Mouse (Mus musculus) spleen, postnatal 36 days (tissue): ENCODE measurements around the gene Il10rb.

Source experiments
- DNase-seq, 2 experiments: peaks; one replicate each; pipeline ENCODE4 v3.0.0; 2022; ENCODE audit warnings: low spot score in 2 of 2, mixed read lengths in 1 of 2

Il10rb gene

DNA sequence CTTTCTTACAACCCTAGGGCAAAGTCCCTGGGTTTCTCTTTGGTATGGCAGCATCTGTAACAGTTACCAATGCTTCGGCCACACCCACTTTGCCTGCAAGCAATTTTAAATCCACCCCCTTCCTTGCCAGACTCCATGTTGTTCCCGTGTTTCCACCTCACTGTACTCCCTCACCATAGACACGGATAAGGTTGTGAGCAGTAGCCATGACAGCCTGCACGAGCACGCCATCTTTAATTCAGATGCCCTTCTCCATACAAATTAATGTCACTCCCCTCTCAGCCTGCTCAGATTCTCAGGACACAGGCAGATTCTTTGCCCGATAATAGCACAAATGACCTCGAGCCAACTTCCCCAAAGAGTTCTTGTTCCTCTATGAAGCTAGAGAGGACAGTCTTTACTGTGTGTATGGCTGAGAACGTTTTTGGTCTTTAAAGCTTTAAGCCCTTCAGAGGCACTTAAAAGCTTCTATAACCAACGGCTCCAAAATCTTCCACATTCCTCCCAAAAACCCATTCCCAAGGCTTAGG is 23.6 kb upstream of the Il10rb start:
- no peak for DNase-seq

DNA sequence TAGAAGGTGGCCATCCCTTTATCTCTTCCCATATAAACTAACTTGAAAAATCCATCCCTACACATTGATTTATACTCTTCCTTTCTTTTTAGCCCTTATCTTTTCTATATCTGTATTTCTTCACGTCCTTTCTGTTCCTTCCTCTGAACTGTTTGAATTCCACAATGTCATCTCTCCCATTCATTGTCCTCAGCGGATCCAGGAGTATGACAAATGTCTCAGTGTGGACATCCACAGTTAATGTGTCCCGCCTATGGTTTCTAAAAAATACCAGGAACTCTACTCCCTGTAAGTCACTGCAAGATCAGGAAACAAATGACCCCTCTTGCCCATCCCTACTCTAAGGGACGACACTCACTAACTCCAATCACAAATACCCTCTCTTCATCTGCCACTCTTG is 21.7 kb upstream of the Il10rb start:
- no peak for DNase-seq

DNA sequence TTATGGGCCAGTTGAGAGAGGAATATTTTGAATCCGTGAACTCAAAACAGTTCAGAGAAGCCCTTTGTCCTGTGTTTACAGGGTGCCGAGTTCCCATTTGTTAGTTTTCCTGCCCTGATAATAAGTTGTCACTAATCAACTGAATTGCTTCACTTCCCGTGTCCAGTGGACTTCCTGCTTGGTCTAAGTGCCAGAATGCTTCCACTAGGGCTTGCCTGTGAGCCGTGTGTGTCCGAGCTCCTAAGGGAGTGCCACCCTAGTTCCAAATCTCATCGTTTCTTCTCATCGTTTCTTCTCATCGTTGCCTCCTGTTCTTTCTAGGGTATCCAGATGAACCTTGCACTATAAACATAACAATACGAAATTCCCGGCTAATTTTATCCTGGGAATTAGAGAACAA is 20.3 kb upstream of the Il10rb start:
- DNase-seq = no peak

DNA sequence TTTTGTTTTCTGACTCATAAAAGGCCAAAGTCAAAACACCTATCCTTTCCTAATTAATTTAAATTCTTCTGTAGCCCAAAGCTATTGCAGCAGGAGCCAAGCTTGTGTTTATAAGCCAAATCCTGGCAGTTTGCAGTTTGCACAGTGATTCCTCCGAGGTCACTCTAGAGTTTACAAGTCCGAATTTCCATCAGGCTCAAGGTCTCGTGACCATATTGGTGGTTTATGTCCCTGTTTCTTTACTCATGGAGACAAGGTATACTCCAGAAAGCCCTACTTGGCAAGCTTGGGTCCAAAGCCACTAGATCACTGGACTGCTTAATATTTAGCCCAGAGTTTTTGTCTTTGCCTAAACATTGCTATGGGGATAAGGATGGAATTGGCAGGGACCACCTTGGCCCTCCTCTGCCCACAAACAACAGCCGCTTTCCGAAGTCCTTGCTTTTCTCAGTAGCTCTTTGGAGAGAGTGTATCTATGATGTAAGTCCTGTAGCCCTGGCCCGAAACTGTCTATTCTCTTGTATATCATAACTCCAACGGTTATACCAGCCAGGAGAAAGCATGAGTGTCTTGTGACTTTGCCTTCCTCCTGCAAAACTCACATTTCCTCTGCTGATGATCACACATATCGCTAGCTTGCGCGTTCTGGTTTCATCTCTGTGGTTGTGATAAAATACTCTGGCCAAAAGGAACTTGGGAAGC is 19.4 kb upstream of the Il10rb start:
- DNase-seq = no peak

DNA sequence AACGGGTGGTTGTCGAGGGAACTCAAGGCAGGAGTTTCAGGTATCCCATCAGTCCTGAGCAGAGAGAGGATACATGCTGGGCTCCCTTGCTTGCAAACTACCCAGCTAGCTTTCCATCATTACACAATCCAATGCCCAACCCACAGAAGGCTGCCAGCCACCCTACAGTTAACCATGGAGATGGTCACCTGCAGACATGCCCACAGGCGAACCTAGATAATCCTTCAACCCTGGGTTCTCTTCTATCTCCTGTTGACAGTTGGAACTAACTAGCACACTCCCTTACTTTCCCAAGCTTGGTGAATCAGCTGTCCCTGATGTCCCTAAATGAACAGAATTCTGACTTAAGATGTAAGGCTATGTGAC is 18.9 kb upstream of the Il10rb start:
- no peak for DNase-seq

DNA sequence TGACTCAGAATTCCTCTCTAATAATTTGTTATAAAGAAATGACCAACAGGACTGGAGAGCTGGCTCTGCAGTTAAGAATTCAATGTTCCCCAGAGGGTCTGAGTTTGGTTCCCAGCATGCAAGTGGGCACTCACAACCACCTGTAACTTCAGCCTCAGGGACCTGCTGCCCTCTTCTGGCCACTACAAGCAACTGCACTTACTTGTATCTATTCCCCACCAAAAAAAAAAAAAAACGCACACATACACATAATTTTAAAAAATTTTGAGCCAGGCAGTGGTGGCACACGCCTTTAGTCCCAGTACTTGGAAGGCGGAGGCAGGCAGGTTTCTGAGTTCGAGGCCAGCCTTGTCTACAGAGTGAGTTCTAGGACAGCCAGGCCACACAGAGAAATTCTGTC is 15.9 kb upstream of the Il10rb start:
- no peak for DNase-seq

DNA sequence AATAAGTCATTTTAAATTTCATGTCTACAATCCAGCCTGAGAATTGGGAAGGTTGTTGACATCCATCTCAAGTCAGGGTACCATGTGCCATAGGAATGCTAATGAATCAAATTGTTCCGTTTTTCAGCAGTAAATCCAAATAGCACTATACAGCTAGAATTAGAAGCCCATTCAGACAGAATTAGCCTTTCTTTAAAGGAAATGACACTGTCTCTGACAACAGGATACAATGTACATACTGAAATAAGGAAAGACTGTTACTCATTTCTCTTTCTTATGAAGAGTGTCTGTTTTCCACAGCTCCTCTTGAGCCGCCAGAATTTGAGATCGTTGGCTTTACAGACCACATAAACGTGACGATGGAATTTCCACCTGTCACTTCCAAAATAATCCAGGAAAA is 14.5 kb upstream of the Il10rb start, which contains the start of gene Gm21970:
Gm21970 (plus strand) TSS at position 301 of the 400 bp plus-strand sequence.
- DNase-seq = no peak

DNA sequence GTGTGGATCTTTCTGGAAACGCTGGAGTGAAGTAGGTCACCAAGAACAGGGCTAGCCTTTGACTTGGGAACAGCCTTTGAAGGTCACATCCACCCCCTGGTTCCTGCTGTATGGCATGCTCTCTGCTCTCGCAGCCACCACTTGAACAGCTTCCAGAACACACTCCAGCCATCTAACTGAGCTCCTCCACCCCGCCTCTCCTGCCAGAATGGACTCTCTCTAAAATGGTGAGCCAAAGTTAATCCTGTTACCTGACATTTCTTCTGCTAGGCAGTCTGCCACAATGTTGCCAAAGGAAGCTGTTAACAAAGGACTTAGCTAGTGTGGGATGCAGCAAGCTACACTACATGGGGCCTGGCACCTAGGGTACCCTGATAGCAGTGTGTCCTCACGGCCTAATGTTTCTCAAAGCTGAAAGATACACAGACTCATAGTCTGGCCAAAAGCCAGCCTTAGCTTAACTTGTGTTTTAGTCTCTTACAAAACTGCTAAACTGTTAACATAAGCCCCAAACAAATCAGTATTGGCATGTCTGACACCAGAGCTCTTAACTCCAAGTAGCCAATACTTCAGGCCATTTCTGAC is 11.0 kb upstream of the Il10rb start:
- DNase-seq = no peak

DNA sequence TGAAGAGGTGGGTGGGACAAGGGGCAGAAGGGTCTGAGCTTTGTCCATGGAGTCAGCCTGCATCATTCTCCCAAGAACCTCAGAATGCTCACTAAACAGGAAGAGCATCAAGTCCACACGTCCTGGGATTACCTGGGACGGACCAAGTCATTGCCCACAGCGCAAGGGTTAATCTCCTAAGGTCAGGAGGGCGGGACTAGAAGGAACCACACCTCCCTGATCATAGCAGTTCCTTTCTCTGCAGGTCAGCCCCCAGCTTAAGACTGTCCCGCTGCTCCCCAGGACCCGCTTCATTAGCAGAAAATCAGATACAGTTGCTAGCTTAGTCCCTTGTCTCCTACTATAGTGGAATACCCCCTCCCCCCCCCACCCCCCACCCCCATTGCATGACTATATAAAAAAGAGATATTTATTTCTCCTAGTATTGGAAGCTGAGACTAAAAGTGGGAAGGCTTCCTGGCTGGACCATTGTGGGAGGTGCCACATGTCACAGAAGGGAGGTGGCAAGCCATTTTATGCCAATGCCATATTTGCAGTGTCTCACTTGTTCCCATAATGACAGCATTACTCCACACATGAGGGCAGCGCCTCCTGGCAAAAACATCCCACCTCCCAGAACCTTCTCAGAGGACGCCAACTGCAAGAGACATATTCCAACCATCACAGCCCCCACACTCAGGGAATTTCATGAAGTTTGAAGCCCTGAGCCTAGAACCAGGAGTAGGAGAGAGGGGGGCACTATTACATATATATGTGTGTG is 10.2 kb upstream of the Il10rb start:
- DNase-seq = no peak

DNA sequence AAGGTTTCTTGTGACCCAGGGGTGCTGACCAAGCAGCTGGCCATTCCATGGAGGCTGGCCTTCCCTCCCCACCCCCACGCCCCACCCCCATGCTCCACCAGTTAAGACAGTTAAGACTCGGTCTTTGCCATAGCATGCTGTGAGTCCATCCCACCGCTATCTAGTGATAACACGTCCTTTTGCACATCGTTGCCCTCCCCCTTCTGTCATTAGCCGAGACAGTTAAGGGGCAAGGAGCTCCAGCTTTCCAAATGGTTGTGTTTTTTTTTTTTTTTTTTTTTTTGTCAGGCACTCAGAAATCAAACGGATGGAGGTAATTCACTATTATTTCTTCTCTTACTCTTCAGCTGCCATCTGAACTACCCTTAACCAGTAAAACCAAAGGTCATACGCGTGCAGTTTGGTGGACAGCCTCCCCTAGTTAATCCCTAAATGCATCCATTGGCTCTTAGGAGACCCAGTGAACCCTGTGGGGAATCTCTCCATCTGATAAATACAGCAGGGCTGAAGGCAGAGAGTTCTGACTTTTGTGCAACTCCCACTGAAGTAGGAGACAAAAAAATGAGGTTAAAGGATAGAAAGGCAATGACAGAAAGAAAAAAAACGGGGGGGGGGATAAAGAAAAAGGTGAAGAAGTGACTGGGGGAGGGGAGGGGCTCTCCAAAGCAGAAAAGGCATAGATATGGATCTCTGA is 9.0 kb upstream of the Il10rb start:
- no peak for DNase-seq

DNA sequence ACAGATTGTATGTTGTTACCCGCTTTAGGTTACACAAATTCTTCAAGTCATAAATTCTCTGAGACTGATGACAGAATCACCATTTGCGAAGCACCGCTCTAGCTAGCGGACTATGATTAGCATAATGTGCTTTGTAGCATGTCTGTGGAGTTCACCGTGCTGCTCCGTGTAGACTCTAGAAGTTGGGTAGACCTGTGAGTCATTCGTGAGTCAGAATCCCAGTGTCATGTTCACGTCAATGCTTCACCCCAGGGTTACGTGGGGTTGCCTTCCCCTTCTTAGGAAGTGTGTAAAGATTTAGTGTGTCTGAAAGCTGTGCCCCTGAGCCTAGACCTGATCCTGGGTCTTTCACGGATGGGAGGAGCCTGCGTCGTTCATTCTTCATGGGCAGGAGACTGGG is 7.9 kb upstream of the Il10rb start:
- no peak for DNase-seq

DNA sequence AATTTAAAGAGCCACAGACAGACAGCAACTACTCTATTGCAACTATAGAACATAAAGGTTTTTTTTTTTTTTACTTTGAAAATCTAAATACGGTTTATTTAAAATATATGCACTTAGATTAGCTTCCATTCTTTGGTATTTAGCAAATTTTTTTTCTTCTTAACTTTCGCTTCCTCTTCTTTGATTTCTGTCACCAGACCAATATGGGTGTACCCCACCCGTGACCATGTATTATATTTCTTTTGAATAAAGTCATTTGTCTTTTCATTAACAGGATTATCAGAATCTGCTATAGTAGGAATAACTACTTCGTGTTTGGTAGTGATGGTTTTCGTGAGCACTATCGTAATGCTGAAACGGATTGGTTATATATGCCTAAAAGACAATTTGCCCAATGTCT is 7.0 kb upstream of the Il10rb start:
- DNase-seq = no peak

DNA sequence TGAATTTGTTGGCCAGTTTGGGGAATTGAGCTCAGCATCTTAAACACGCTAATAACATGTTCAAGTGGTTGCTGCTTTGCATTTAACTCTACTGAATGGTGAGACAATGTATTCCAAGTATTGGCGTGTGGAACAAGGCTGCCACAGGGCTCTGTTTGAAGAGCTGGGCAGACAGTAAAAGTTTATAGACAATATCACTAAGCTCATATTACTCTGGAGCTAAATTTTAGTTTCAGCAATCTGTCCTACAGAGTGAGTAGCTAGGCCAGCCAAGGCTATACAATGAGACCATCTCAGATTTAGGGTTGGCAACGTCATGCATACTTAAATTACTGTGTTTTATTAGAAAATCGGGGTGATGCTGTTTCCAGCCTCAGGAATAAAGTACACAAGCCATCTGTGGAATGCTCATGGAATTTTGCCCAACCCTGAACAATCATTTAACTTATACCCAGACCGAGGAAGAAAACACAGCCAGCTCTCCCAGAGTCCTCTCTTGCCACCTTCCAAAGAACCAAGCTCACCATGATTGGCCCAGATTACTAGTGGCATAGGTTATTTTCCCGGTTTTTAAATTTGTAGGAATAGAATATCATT is 4.3 kb upstream of the Il10rb start:
- DNase-seq = no peak

DNA sequence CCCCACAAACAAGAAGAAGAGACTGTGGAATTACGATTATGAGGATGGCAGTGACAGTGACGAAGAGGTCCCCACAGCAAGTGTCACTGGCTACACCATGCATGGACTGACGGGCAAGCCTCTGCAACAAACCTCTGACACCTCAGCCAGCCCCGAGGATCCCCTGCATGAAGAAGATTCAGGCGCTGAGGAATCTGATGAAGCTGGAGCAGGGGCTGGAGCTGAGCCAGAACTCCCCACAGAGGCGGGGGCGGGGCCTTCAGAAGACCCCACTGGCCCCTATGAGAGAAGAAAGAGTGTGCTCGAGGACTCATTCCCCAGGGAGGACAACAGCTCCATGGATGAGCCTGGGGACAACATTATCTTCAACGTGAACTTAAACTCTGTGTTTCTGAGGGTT is 2.2 kb upstream of the Il10rb start:
- no peak for DNase-seq

DNA sequence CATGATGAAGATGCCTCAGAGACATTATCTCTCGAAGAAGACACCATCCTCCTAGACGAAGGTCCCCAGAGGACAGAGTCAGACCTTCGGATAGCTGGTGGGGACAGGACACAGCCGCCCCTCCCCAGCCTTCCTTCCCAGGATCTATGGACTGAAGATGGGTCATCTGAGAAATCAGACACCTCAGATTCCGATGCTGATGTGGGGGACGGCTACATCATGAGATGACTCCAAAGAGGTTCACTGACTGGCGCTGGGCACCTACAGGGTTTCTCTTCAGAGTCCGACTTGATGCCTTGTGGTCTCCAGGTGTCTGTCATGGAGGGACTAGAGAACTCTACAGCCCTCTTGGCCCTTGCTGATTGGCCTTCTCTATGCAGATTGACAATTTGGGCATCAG is 1.8 kb upstream of the Il10rb start:
- no peak for DNase-seq

DNA sequence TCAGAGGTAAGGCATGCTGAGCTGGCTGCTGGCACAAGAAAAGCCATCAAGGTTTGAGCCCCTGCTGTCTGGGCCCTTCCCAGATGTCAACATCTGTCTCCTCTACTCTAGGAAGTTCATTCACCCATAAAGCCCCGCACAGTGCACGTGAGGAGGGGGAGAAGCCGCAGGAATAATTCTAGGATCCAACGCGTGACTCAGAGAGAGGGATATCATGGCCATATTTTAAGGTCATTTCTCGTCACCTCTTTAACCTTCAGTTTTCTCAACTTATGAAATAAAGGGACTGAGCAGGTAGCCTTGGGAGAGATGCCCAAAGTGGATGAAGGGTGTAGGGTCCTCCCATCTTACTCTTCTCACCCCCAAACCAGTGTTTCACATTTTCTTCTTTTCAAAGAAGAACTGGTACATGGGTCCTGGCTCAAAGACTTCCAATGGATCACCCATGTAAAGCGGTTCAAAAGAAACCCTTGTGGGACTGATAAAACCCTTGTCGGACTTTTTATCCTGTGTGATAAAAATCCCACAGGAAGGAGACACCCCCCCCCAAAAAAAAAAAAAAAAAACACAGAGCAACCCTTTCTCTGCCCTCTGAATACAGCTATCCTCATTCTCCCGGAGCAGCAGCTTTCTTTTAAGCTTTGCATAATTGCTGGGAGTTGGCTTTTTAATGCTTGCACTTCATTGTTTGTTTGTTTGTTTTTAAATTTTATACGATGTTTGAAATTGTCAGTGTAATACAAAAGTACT is 961 bp upstream of the Il10rb start:
- DNase-seq = no peak

DNA sequence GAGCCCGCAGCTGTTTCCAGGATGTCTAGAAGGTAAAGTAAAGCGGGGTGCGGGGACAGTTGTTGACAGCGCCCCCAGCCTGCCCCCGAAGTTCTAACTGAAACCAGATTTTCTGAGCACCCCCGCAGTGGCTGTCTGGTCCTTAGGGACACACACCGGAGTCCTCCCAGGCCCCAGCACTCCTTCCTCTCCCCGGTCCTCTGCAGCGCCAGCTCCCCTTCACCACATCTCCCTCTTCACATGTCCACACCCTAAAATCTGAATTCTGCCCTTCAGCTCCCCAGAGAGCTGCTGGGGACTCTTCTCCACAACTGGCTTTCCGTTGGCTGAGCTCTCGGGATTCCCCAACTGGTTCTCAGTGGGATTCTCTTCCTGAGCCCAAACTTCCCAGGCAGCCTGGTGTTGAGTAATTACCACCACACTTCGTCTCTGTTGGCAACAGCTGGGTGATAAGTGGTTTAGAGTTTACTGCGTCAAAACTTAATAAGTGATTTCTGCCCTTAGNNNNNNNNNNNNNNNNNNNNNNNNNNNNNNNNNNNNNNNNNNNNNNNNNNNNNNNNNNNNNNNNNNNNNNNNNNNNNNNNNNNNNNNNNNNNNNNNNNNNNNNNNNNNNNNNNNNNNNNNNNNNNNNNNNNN is 739 bp downstream of the Il10rb start:
- DNase-seq = peak; percentile 65 to 68

DNA sequence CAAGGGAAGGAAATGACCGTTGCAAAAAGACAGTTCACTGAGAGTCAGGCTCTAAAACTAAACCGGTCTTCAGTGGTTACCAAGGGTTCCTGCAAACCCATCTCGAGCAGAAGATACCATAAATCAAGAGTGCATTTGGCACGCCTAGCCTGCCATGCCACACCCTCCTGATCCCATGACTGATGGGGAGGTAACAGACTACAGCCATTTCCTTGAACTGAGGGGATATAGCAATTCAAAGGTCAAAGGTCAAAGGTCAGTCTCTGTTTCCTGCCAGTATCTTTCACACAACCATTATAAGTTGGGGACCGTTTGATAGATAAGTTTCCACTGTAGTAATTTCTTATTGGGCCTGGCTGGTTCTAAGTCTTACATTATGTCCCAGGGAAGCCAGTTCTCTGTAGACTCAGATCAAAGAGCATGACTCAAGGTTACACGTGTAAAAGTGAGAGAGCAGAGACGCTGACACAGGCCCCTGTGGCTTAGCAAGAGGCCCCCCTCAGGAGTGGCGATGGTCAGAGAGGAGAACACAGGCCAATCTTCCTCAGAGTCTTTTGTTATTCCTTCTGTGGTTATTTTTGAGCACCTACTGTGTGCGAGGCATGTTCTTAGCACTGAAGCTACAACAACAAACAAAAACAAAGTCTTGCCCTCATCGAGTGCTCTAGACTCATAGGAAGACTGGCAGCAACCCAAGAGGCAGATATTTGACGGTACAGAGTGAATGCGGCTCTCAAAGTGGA is 7.3 kb downstream of the Il10rb start:
- DNase-seq = peak in 1 of 2 experiments; percentile 41

DNA sequence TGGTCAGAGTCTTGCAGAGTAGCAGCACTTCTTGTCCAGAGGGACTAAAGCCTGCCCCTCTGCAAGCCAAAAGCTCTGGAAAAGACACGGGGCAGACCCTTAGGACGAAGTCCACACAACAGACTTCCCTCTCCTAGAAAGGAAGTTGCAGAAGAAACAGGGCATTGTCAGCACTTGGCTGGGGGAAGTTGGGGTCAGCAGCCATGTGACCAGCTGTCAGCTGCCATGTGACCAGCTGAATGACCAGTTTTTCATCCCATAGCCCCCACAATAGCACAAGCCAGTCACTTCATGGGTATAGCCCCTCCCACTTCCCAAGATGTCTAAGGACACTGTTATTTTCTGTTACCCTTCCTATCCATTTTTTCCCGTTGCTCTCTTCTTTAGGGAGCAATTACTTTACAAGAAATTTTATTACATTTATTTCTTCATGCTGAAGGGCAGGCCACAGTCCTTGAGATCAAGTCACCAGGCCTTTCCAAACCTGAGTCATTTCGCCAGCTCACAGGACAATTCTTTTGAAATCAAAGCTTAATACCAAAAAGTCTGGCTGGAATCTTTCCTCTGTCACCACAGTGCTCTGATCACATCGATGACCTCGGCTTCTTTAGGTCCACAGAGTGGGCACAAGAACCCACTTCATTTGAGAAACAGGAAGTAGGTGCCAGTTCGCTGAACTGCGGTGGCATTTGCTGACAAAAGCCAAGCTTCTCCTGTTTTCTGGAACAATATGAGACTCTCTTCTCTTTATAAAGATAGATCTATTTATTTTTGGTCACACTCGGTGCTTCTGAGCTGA is 9.6 kb downstream of the Il10rb start:
- peak; percentile 59 to 65 for DNase-seq
